Mouse (Mus musculus): ENCODE measurements at regions not wholly inside any gene's neighbourhood (a gene's known extent, or its start where the extent isn't known, plus 50 kb on each side); places are given as distances from the start of the nearest gene placed in this dataset.
A peak's percentile ranks its signal among the peaks of the same experiment; 100 is the strongest.

GRCm38 (mm10) chr7:75018640-75019039 lies 290.4 kb downstream of the Sv2b start:
- no peak overlapping the region for H3K27ac ChIP-seq (ENCODE audit: low read depth)
- no peak for TF ChIP-seq CTCF (IDR thresholded peaks at IDR 0.05; ENCODE audit: low read depth)
- DNase-seq = peak; percentile 45
- H3K4me3 ChIP-seq (ENCODE audit: low read depth, low read length) = no peak overlapping the region
- WGBS = 48% methylated on average over 7 of the region's 7 CpGs
- no peaks in the 10 kb centered on the region for H3K4me1 ChIP-seq (ENCODE audit: insufficient read depth)
- no peaks in the 10 kb centered on the region for H3K9me3 ChIP-seq (ENCODE audit: low read depth, low read length)
- ATAC-seq (ENCODE audit: insufficient read depth) = no peak
- no peaks in the 10 kb centered on the region for H3K27me3 ChIP-seq (ENCODE audit: insufficient read depth, low read length)
- H3K9ac ChIP-seq = no peak overlapping the region
- no peak overlapping the region for H3K4me2 ChIP-seq
- no peaks in the 10 kb centered on the region for H3K36me3 ChIP-seq (ENCODE audit: insufficient read depth)

- 76% methylated on average over 2 of the region's 2 CpGs for WGBS
- ATAC-seq (ENCODE audit: insufficient read depth) (no peak), DNase-seq (no peak)
- Histone ChIP-seq H3K4me1 (ENCODE audit: insufficient read depth) (no peaks in the 10 kb centered on the region), H3K9ac (no peak overlapping the region), H3K27me3 (ENCODE audit: insufficient read depth, low read length) (no peaks in the 10 kb centered on the region), H3K27ac (ENCODE audit: low read depth) (no peak overlapping the region), H3K36me3 (ENCODE audit: insufficient read depth) (no peaks in the 10 kb centered on the region), H3K4me3 (ENCODE audit: low read depth, low read length) (no peak overlapping the region), H3K9me3 (ENCODE audit: low read depth, low read length) (no peaks in the 10 kb centered on the region), H3K4me2 (no peak overlapping the region)
- TF ChIP-seq CTCF (IDR thresholded peaks at IDR 0.05; ENCODE audit: low read depth) = no peak
Measured at GRCm38 (mm10) chr7:75008481-75008880, 300.6 kb downstream of the Sv2b start.

- Histone ChIP-seq H3K36me3 (ENCODE audit: insufficient read depth) (no peaks in the 10 kb centered on the region), H3K4me2 (no peak overlapping the region), H3K9me3 (ENCODE audit: low read depth, low read length) (no peaks in the 10 kb centered on the region), H3K9ac (no peak overlapping the region), H3K27me3 (ENCODE audit: insufficient read depth, low read length) (no peaks in the 10 kb centered on the region), H3K27ac (ENCODE audit: low read depth) (no peak overlapping the region), H3K4me1 (ENCODE audit: insufficient read depth) (no peaks in the 10 kb centered on the region), H3K4me3 (ENCODE audit: low read depth, low read length) (no peak overlapping the region)
- peak; percentile 44 for DNase-seq
- WGBS = 57% methylated on average over 2 of the region's 2 CpGs
- no peak for TF ChIP-seq CTCF (IDR thresholded peaks at IDR 0.05; ENCODE audit: low read depth)
- ATAC-seq (ENCODE audit: insufficient read depth) = no peak
Measured at GRCm38 (mm10) chr7:74990198-74990597, 318.9 kb downstream of the Sv2b start.

GRCm38 (mm10) chr7:74979479-74979878 lies 329.6 kb downstream of the Sv2b start:
- no peak overlapping the region for H3K27ac ChIP-seq (ENCODE audit: low read depth)
- no peak overlapping the region for H3K4me3 ChIP-seq (ENCODE audit: low read depth, low read length)
- no peaks in the 10 kb centered on the region for H3K27me3 ChIP-seq (ENCODE audit: insufficient read depth, low read length)
- no peak for DNase-seq
- H3K4me2 ChIP-seq = no peak overlapping the region
- no peaks in the 10 kb centered on the region for H3K4me1 ChIP-seq (ENCODE audit: insufficient read depth)
- H3K9ac ChIP-seq = no peak overlapping the region
- no peak for ATAC-seq (ENCODE audit: insufficient read depth)
- TF ChIP-seq CTCF (IDR thresholded peaks at IDR 0.05; ENCODE audit: low read depth) = no peak
- 7% methylated on average over 2 of the region's 2 CpGs for WGBS
- H3K9me3 ChIP-seq (ENCODE audit: low read depth, low read length) = no peaks in the 10 kb centered on the region
- H3K36me3 ChIP-seq (ENCODE audit: insufficient read depth) = no peaks in the 10 kb centered on the region

- ATAC-seq (ENCODE audit: insufficient read depth) (no peak), DNase-seq (no peak)
- Histone ChIP-seq H3K4me3 (ENCODE audit: low read depth, low read length) (no peak overlapping the region), H3K4me1 (ENCODE audit: insufficient read depth) (no peaks in the 10 kb centered on the region), H3K27me3 (ENCODE audit: insufficient read depth, low read length) (no peaks in the 10 kb centered on the region), H3K9me3 (ENCODE audit: low read depth, low read length) (no peaks in the 10 kb centered on the region), H3K27ac (ENCODE audit: low read depth) (no peak overlapping the region), H3K4me2 (no peak overlapping the region), H3K36me3 (ENCODE audit: insufficient read depth) (no peaks in the 10 kb centered on the region), H3K9ac (no peak overlapping the region)
- TF ChIP-seq CTCF (IDR thresholded peaks at IDR 0.05; ENCODE audit: low read depth) = no peak
Measured at GRCm38 (mm10) chr7:74975986-74976385, 333.1 kb downstream of the Sv2b start.

GRCm38 (mm10) chr7:74974448-74974847 lies 334.6 kb downstream of the Sv2b start:
- H3K27me3 ChIP-seq (ENCODE audit: insufficient read depth, low read length) = no peaks in the 10 kb centered on the region
- TF ChIP-seq CTCF (IDR thresholded peaks at IDR 0.05; ENCODE audit: low read depth) = no peak
- no peaks in the 10 kb centered on the region for H3K9me3 ChIP-seq (ENCODE audit: low read depth, low read length)
- ATAC-seq (ENCODE audit: insufficient read depth) (no peak), DNase-seq (no peak)
- H3K4me2 ChIP-seq = no peak overlapping the region
- H3K36me3 ChIP-seq (ENCODE audit: insufficient read depth) = no peaks in the 10 kb centered on the region
- 69% methylated on average over 3 of the region's 3 CpGs for WGBS
- no peak overlapping the region for H3K9ac ChIP-seq
- H3K4me3 ChIP-seq (ENCODE audit: low read depth, low read length) = no peak overlapping the region
- no peak overlapping the region for H3K27ac ChIP-seq (ENCODE audit: low read depth)
- no peaks in the 10 kb centered on the region for H3K4me1 ChIP-seq (ENCODE audit: insufficient read depth)

GRCm38 (mm10) chr7:74944421-74945098 lies 364.5 kb downstream of the Sv2b start:
- no peak overlapping the region for H3K9ac ChIP-seq
- H3K27ac ChIP-seq (ENCODE audit: low read depth) = no peak overlapping the region
- no peaks in the 10 kb centered on the region for H3K27me3 ChIP-seq (ENCODE audit: insufficient read depth, low read length)
- H3K4me2 ChIP-seq = no peak overlapping the region
- ATAC-seq (ENCODE audit: insufficient read depth) (no peak), DNase-seq (no peak)
- 53% methylated on average over 5 of the region's 5 CpGs for WGBS
- no peaks in the 10 kb centered on the region for H3K9me3 ChIP-seq (ENCODE audit: low read depth, low read length)
- H3K36me3 ChIP-seq (ENCODE audit: insufficient read depth) = no peaks in the 10 kb centered on the region
- H3K4me1 ChIP-seq (ENCODE audit: insufficient read depth) = no peaks in the 10 kb centered on the region
- no peak overlapping the region for H3K4me3 ChIP-seq (ENCODE audit: low read depth, low read length)
- TF ChIP-seq CTCF (IDR thresholded peaks at IDR 0.05; ENCODE audit: low read depth) = no peak

GRCm38 (mm10) chr7:74942917-74943316 lies 366.1 kb downstream of the Sv2b start:
- Histone ChIP-seq H3K36me3 (ENCODE audit: insufficient read depth) (no peaks in the 10 kb centered on the region), H3K4me3 (ENCODE audit: low read depth, low read length) (no peak overlapping the region), H3K4me1 (ENCODE audit: insufficient read depth) (no peaks in the 10 kb centered on the region), H3K4me2 (no peak overlapping the region), H3K27ac (ENCODE audit: low read depth) (no peak overlapping the region), H3K27me3 (ENCODE audit: insufficient read depth, low read length) (no peaks in the 10 kb centered on the region), H3K9me3 (ENCODE audit: low read depth, low read length) (no peaks in the 10 kb centered on the region), H3K9ac (no peak overlapping the region)
- ATAC-seq (ENCODE audit: insufficient read depth) = no peak
- no peak for TF ChIP-seq CTCF (IDR thresholded peaks at IDR 0.05; ENCODE audit: low read depth)
- WGBS = 59% methylated on average over 4 of the region's 4 CpGs
- DNase-seq = peak; percentile 26
